Mouse (Mus musculus) midbrain, embryonic 12.5 days (tissue): Measurements from ENCODE around the gene Dffa. TPM values are rescaled to one million over a fixed set of nuclear protein-coding genes. Genes with fewer than 3 reads are reported as not detected.

Source experiments
- ATAC-seq: fragments of 200-750 bp; cut with Nextera tagmentation; 2 replicates; pipeline ENCODE4 v1.8.0; 2017; ENCODE audit warnings: low read depth, moderate TSS enrichment, moderate library complexity; ENCODE audit not compliant: low FRiP score
- H3K27ac ChIP-seq: fragments of 300-500 bp; sonication (generic); replicated peaks from 2 replicates; pipeline ENCODE4 v1.5.1; 2016; ENCODE audit warnings: mild to moderate bottlenecking
- H3K27me3 ChIP-seq: fragments of 300-500 bp; sonication (generic); 2 replicates; pipeline ENCODE4 v1.6.1; 2016; ENCODE audit warnings: mild to moderate bottlenecking
- H3K36me3 ChIP-seq: fragments of 300-500 bp; sonication (generic); 2 replicates; pipeline ENCODE4 v1.6.1; 2016
- H3K4me1 ChIP-seq: fragments of 300-500 bp; sonication (generic); 2 replicates; pipeline ENCODE4 v1.6.1; 2016
- H3K4me2 ChIP-seq: fragments of 300-500 bp; sonication (generic); replicated peaks from 2 replicates; pipeline ENCODE4 v1.6.1; 2016; ENCODE audit warnings: mild to moderate bottlenecking, moderate library complexity
- H3K4me3 ChIP-seq: fragments of 300-500 bp; sonication (generic); 2 replicates; pipeline ENCODE4 v1.5.1; 2016; ENCODE audit warnings: mild to moderate bottlenecking
- H3K9ac ChIP-seq: fragments of 300-500 bp; sonication (generic); replicated peaks from 2 replicates; pipeline ENCODE4 v1.6.1; 2016; ENCODE audit warnings: mild to moderate bottlenecking, moderate library complexity
- H3K9me3 ChIP-seq: fragments of 300-500 bp; sonication (generic); 2 replicates; pipeline ENCODE4 v1.6.1; 2016; ENCODE audit warnings: mild to moderate bottlenecking
- WGBS: fragments of 180-500 bp; shearing (Covaris S2); methylation state at CpG from one replicate; pipeline ENCODE4 v1.1.7; 2016; 5-methylcytosine and 5-hydroxymethylcytosine counted together
- polyA plus RNA-seq: library from polyadenylated mRNA; unstranded; fragments of >200 nt; fragmentation: Nextera tagmentation; extraction: Ambion mirVana; gene quantifications from 2 replicates; pipeline ENCODE4 v1.2.1, GENCODE M21; 2016

The Dffa gene
- polyA plus RNA-seq, 1 experiment from 2014 or later = 26.4 TPM

DNA sequence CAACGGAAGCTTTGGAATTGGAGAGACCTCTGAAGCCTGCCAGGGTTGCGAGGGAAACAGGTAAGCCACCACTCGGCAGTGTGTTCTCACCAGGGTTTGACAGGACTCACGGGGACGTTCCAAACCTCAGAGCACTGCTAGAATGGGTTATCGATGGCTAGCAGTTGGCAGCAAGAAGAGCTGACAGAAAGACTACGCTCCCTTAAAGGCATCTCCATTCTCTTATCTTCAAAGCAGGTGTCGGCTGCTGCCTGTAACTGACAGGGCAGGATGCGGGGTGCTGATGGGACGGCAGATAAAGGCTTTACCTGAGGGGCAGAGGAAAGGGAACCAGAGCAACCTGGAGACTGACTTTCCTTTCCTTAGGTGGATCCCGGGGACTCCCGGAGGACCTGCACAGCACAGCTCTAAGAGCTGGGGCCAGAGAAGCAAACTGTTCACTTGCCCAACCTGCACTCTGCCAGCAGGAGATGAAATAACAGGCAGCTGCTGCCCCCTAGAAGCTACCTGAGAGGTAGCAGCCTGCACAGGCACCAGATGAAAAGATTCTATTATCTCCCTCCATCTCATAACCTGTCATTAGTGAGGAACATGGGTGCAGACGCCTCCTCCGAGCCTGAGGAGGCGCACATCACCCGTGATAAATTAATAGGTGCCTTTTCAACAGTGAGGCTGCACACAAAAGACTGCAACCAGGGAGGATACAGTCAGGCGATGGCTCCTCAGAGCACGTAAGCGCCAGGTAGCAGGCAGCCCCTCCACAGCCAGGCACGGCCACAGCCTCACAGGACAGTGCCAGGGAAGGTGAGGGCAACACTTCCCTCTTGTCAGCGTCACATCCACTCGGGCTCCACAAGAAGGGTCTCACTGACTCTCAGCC lies 37.0 kb upstream of the Dffa start:
- Histone ChIP-seq H3K4me2 (no peak overlapping the region), H3K9me3 (no peaks in the 10 kb centered on the region), H3K4me1 (peaks cover 17% of the 10 kb centered on the region; the same call in 1 of the 2 replicates), H3K27ac (no peak overlapping the region), H3K36me3 (peaks cover 1% of the 10 kb centered on the region; the same call in 1 of the 2 replicates), H3K4me3 (no peak overlapping the region), H3K27me3 (no peaks in the 10 kb centered on the region), H3K9ac (no peak overlapping the region)
- no peak for ATAC-seq
- 87% methylated on average over 22 of the region's 22 CpGs for WGBS

DNA sequence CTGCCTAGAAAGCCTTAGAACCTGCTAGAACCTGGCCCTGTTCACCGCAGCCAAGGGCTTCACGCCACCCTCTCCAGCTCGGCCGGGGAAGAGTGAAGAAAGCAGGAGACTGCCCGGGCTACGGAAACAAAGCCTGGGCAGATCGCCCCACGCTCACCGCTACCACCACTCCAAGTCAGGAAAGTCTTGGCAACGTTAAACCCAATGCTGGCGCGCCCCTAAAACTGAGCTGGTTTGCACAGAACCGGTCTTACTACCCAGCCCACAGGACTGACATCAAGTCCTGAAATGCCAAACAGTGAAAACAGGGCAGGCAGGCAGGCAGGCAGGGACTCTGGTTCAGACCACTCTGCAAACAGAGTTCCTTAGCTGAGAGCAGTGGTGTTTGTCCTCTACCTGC lies 28.9 kb upstream of the Dffa start:
- H3K36me3 ChIP-seq = peaks cover 26% of the 10 kb centered on the region
- H3K9ac ChIP-seq = no peak overlapping the region
- no peaks in the 10 kb centered on the region for H3K27me3 ChIP-seq
- H3K4me2 ChIP-seq = no peak overlapping the region
- H3K9me3 ChIP-seq = no peaks in the 10 kb centered on the region
- H3K4me1 ChIP-seq = peaks cover 16% of the 10 kb centered on the region
- WGBS = 97% methylated on average over 13 of the region's 13 CpGs
- ATAC-seq = no peak
- H3K4me3 ChIP-seq = no peak overlapping the region
- no peak overlapping the region for H3K27ac ChIP-seq

DNA sequence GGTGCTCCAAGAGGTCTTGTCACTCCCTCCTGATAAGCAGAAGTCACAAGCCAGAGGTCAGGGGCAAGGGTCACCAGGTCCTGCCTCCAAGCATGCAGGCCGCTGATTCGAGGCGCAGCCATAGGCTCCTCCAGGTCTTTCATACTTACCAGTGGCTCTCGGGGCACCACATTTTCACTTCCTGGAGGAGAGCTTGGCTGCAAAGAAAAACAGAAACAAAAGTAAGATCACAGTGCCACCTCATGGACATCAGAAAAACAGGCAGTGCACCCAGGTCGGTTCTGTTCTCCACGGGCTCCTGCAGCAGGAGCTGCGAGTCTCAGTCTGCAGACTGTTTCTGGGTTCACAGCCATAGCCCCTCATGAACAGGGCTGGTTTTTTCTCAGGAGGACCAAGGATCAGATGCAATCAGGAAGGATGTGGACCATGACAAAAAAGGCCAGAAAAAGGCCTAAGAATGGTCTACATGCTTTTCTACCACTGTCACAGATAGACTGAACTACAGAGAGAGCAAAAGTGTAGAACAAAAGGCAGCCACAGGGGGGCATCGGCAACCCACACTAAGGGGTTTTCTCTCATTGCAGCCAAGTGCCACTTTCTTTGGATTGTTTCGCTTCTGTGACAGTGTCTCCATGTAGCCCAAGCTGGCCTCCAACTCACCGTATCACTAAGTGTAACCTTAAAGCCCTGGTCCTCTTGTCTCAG lies 27.9 kb upstream of the Dffa start:
- ATAC-seq = peak; percentile 41; the same call in 1 of the 2 replicates
- WGBS = 31% methylated on average over 10 of the region's 10 CpGs
- Histone ChIP-seq H3K27me3 (no peaks in the 10 kb centered on the region), H3K9me3 (no peaks in the 10 kb centered on the region), H3K4me3 (no peak overlapping the region), H3K4me1 (peaks cover 14% of the 10 kb centered on the region), H3K4me2 (no peak overlapping the region), H3K36me3 (peaks cover 26% of the 10 kb centered on the region), H3K27ac (no peak overlapping the region), H3K9ac (no peak overlapping the region)

DNA sequence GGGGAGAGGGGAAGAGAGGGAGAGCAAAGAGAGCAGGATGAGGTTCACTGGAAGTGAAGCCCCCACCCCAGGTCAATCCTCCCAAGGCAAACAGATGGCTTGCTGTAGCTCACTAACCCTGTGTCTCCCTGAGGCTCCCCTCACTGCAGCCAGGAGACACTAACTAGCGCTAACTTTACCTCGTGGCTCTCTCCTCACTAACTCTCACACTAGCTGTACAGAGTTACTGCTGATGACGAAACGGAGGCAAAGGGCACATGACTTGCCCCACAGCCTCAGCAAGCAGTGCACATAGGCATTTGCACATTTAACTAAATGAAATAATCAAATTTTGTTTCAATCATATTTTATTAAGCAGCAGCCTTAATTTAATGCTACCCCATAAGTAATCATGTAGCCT lies 25.7 kb upstream of the Dffa start:
- H3K9me3 ChIP-seq = no peaks in the 10 kb centered on the region
- H3K27ac ChIP-seq = no peak overlapping the region
- ATAC-seq = no peak
- no peak overlapping the region for H3K4me2 ChIP-seq
- no peak overlapping the region for H3K4me3 ChIP-seq
- 59% methylated on average over 4 of the region's 4 CpGs for WGBS
- no peak overlapping the region for H3K9ac ChIP-seq
- peaks cover 14% of the 10 kb centered on the region for H3K4me1 ChIP-seq
- no peaks in the 10 kb centered on the region for H3K27me3 ChIP-seq
- H3K36me3 ChIP-seq = peaks cover 12% of the 10 kb centered on the region

DNA sequence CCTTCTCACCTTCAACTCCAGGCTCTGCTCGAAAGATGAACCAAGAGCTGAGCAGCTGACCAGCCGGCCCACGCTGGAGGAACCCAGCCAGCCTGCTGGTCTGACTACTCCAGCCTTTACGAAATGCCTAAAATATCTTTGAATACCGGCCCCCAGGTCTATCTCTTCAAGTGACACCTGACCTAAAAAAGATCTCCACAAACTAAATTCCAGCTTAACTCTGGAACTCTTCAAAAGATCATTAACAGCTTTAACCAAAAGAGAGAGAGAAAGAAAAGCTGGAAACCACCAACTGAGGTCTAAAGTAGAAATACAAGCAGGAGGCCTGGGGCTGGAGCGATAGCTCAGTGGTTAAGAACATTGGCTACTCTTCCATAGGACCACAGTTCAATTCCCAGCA lies 24.3 kb upstream of the Dffa start:
- Histone ChIP-seq H3K4me2 (no peak overlapping the region), H3K27me3 (no peaks in the 10 kb centered on the region), H3K9me3 (no peaks in the 10 kb centered on the region), H3K4me1 (peaks cover 14% of the 10 kb centered on the region), H3K4me3 (no peak overlapping the region), H3K27ac (no peak overlapping the region), H3K36me3 (peaks cover 8% of the 10 kb centered on the region), H3K9ac (no peak overlapping the region)
- 89% methylated on average over 6 of the region's 6 CpGs for WGBS
- ATAC-seq = no peak

DNA sequence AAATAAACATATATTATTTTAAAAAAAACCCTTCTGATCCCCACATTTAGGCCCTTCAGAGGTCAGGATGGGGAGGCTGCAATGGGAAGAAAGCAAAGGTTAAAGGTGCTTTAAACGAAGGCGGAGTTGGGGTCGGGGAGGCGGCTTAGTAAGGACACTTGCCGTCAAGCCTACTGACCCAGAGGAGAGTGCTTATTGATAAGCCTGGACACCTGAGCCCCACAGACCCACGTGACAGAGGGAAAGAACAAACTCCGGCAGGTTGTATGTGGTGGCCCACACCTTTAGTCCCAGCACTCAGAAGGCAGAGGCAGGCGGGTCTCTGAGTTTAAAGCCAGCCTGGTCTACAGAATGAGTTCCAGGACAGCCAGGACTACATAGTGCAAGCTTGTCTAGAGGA lies 23.8 kb upstream of the Dffa start:
- WGBS = 90% methylated on average over 8 of the region's 8 CpGs
- Histone ChIP-seq H3K36me3 (peaks cover 3% of the 10 kb centered on the region), H3K4me2 (no peak overlapping the region), H3K9me3 (no peaks in the 10 kb centered on the region), H3K27me3 (no peaks in the 10 kb centered on the region), H3K27ac (no peak overlapping the region), H3K4me3 (no peak overlapping the region), H3K9ac (no peak overlapping the region), H3K4me1 (peaks cover 14% of the 10 kb centered on the region)
- no peak for ATAC-seq

DNA sequence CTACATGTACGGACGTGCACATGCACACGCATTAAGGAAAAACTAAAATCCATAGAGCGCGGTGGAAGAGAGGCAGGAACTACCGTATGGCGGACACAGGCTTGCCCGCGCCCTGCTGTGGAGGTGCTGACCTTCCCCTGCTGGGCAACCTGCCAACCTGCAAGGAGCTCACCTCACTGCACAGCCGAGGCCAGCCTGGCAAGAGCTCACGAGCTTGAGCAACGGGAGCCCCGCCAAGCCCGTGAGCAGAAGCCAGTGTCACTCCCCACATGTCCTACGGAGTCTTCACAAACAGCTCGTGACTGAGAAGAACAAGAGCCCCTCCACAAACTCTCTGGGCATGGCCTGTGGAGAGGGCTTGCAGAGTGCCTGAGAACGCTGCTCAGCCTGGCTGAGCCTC lies 22.4 kb upstream of the Dffa start:
- Histone ChIP-seq H3K9me3 (no peaks in the 10 kb centered on the region), H3K27ac (no peak overlapping the region), H3K4me2 (no peak overlapping the region), H3K9ac (no peak overlapping the region), H3K36me3 (no peaks in the 10 kb centered on the region), H3K4me1 (peaks cover 4% of the 10 kb centered on the region), H3K4me3 (no peak overlapping the region), H3K27me3 (no peaks in the 10 kb centered on the region)
- 84% methylated on average over 17 of the region's 17 CpGs for WGBS
- ATAC-seq = no peak

DNA sequence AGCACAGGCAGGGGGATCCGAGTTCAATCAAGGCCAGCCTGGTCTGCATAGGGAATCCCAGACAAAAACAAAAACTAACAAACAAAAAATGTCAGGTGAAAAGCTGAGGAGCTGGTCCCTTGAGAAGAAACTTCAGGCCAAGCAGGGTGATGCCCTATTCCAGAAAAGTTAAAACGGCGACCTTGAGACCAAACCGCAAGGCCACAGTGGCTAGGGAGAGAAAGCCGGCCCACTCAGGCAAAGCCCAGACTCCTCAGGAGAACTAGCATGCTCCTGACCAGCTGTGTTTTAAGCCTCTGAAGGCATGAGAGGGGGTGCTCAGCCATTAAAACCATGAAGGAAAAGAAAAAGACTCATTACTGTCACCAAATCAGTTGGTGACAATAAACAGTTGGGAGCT lies 18.6 kb upstream of the Dffa start:
- H3K9me3 ChIP-seq = no peaks in the 10 kb centered on the region
- H3K4me2 ChIP-seq = no peak overlapping the region
- H3K27me3 ChIP-seq = no peaks in the 10 kb centered on the region
- ATAC-seq = no peak
- H3K27ac ChIP-seq = no peak overlapping the region
- H3K4me1 ChIP-seq = no peaks in the 10 kb centered on the region
- no peaks in the 10 kb centered on the region for H3K36me3 ChIP-seq
- H3K9ac ChIP-seq = no peak overlapping the region
- WGBS = 80% methylated on average over 5 of the region's 5 CpGs
- no peak overlapping the region for H3K4me3 ChIP-seq

DNA sequence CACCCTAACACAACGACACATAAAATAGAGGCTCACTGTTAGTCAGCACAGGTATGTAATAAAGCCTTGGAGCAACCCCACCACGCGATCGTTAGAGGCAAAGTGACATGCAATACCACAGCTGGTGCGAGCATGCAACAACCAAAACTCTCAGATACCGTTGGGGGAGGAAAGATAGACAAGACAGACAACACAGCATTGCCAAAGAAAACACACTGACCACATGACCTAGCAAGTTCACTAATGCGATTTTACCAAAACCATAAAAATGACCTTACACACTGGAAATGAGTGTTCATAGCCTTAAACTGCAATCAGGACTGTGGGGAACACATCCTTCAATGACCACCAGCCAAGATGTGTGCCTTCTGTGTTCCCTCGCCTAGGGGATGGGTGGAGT lies 12.6 kb upstream of the Dffa start:
- peaks cover 19% of the 10 kb centered on the region for H3K36me3 ChIP-seq
- no peak overlapping the region for H3K27ac ChIP-seq
- H3K4me1 ChIP-seq = no peaks in the 10 kb centered on the region
- no peak overlapping the region for H3K9ac ChIP-seq
- H3K4me3 ChIP-seq = no peak overlapping the region
- H3K4me2 ChIP-seq = no peak overlapping the region
- H3K27me3 ChIP-seq = no peaks in the 10 kb centered on the region
- ATAC-seq = no peak
- WGBS = 92% methylated on average over 8 of the region's 8 CpGs
- H3K9me3 ChIP-seq = no peaks in the 10 kb centered on the region

DNA sequence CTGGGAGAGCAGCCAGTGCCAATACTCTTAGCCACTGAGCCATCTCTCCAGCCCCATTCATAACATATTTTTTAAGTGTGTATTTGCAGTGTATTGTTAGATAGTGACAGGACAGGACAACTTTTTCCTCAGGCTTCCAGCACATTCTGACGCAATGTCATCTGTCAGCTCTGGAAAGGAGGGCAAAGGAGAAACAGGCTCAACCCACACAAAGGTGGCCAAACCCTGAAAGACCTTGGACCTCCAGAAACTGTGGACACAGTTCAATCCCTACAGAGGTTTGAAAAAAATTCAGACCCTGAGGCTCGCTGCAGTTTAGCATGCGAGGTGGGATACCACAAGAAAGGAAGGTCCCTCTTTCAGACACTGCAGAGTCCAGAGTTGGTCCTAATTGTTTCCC lies 6.0 kb upstream of the Dffa start:
- Histone ChIP-seq H3K36me3 (peaks cover 11% of the 10 kb centered on the region), H3K4me1 (peaks cover 16% of the 10 kb centered on the region), H3K27ac (no peak overlapping the region), H3K27me3 (no peaks in the 10 kb centered on the region), H3K4me2 (no peak overlapping the region), H3K4me3 (0 out of 2 replicates have a peak overlapping the region, but pooled peaks have one; percentile 100), H3K9ac (no peak overlapping the region), H3K9me3 (no peaks in the 10 kb centered on the region)
- 79% methylated on average over 3 of the region's 3 CpGs for WGBS
- ATAC-seq = no peak

DNA sequence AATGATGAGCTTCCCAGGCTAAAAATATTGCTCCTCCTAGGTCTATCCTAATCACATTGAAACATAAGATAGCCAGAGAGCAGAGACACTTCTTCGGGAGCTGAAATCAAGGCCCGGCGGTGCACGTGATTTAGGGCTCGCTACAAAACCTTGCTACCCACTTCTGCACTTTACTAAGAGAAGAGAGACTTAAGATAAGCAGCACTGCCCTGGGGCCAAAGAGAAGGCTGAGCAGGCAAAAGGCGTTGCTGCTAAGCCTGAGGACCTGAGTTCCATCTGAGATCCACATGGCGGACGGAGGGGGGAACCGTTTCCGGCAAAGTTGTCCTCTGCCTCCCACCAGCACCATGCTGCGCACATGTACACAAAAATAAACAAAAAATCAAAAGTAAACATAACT lies 5.4 kb upstream of the Dffa start:
- H3K27ac ChIP-seq = no peak overlapping the region
- no peak for ATAC-seq
- no peaks in the 10 kb centered on the region for H3K9me3 ChIP-seq
- WGBS = 22% methylated on average over 11 of the region's 11 CpGs
- peak overlapping the region; percentile 96 for H3K4me2 ChIP-seq
- peak overlapping the region; percentile 100 for H3K4me3 ChIP-seq
- H3K4me1 ChIP-seq = peaks cover 16% of the 10 kb centered on the region
- peaks cover 7% of the 10 kb centered on the region; the same call in 1 of the 2 replicates for H3K36me3 ChIP-seq
- peak overlapping the region; percentile 95 for H3K9ac ChIP-seq
- H3K27me3 ChIP-seq = no peaks in the 10 kb centered on the region

DNA sequence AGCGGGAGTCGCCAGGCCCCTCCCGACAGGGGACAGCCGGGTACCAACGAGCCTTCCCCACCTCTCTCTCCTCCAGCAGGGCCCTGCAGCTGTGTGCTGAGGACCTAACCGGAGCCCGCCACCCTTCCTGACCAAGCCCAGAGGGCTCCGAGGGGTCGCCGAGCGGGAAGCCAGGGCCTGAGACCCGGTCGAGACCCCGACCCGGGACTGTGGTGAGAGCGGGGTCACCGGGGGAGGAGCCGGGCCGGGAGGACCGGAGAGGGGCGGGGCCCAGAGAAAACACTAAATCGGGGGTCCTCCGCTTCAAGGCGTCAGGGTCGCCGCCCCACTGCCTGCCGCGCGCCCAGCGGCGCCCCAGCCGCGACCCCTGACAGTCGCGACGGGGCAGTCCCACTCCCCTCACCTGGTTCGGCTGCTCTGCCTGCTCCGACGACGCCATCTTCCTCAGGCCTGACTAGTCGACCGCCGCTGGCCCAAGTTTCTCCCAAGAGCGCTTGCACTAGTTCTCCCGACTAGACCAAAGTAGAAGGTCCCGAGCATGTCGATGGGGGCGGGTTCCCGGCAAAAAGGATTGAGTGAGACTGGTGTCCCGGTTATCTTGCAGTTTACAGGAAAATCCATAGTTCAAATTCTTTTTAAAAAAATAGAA lies 4.5 kb upstream of the Dffa start, which contains the start of gene Pex14:
Gene Pex14, minus strand, starts transcription at position 508 of the 649 bp plus-strand sequence.
- no peaks in the 10 kb centered on the region for H3K27me3 ChIP-seq
- 0 out of 2 replicates have a peak within 1 kb of the TSS, but pooled peaks have one; percentile 52 for H3K27ac ChIP-seq
- H3K36me3 ChIP-seq = no peaks in the 10 kb centered on the region
- peak within 1 kb of the TSS; percentile 95 for H3K9ac ChIP-seq
- H3K9me3 ChIP-seq = no peaks in the 10 kb centered on the region
- peak; percentile 72 for ATAC-seq
- WGBS = under 1% methylated on average over 48 of the region's 50 CpGs
- peaks cover 19% of the 10 kb centered on the region for H3K4me1 ChIP-seq
- H3K4me3 ChIP-seq = peak within 1 kb of the TSS; percentile 100
- H3K4me2 ChIP-seq = peak within 1 kb of the TSS; percentile 96
